Comparison of ENCODE assay signal across 7 mouse cellular contexts in the genomic region with DNA sequence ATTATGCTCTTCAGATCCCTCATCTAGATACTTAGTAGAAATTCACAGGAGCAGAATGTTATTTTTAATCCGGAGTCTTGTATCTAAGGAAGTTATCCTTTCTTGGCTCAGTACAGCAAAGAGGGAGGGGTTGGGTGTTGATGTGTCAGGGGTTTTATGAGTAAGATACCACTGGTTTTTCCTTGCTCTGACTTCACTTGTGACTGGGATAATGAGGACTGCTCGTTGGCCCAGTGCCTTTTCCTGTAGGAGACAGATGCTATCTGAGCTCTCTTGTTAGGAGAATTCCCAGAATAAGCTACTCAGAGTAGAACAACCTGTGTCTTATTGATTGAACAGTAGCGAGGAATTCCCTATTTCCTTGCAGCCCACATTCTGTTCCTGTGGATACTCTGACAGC. TPM values are rescaled to one million over a fixed set of nuclear protein-coding genes. Genes with fewer than 3 reads are reported as not detected.
DNase-seq lines count a peak whose midpoint lies in the region; ATAC-seq and TF ChIP-seq lines count a peak whose summit lies in the region.

No protein-coding gene starts in this region.

- peaks cover 26% of the 10 kb centered on the region for H3K4me1 ChIP-seq in liver, adult 2 months (ENCODE audit: control insufficient read depth, insufficient read depth, low read length)
- H3K4me1 ChIP-seq in liver, embryonic 11.5 days (replicated peaks; ENCODE audit: control insufficient read depth, insufficient read depth, low read length) = no peaks in the 10 kb centered on the region
- peaks cover 27% of the 10 kb centered on the region for H3K4me1 ChIP-seq in heart, embryonic 12.5 days (replicated peaks)
- H3K4me1 ChIP-seq in stomach, postnatal 0 days (replicated peaks; ENCODE audit: control insufficient read depth, insufficient read depth) = no peaks in the 10 kb centered on the region
- H3K4me1 ChIP-seq in cerebellum, adult 2 months (ENCODE audit: control insufficient read depth, insufficient read depth, low read length) = no peaks in the 10 kb centered on the region

- H3K27me3 ChIP-seq in liver, adult 2 months (ENCODE audit: control insufficient read depth, insufficient read depth, low read length) = no peaks in the 10 kb centered on the region
- H3K27me3 ChIP-seq in liver, embryonic 11.5 days (replicated peaks; ENCODE audit: control insufficient read depth, insufficient read depth, low read length) = no peaks in the 10 kb centered on the region
- no peaks in the 10 kb centered on the region for H3K27me3 ChIP-seq in heart, embryonic 12.5 days (replicated peaks)
- H3K27me3 ChIP-seq in stomach, postnatal 0 days (ENCODE audit: control insufficient read depth, insufficient read depth, low read length) = no peaks in the 10 kb centered on the region
- H3K27me3 ChIP-seq in cerebellum, adult 2 months (ENCODE audit: control insufficient read depth, insufficient read depth, low read length) = no peaks in the 10 kb centered on the region

- intact Hi-C loops in left cerebral cortex, postnatal 25 days (cut with DNase I) = no loop called here

- no peak for TF ChIP-seq CTCF in liver, adult 2 months (IDR thresholded peaks at IDR 0.05; ENCODE audit: low read depth, low read length)
- TF ChIP-seq CTCF in stomach, postnatal 0 days (IDR thresholded peaks at IDR 0.05; ENCODE audit: low read depth) = no peak
- TF ChIP-seq CTCF in cerebellum, adult 2 months (IDR thresholded peaks at IDR 0.05; ENCODE audit: borderline replicate concordance, insufficient read depth, low read depth, low read length) = no peak

- WGBS in liver, adult 2 months = 60% methylated on average over 3 of the region's 3 CpGs
- WGBS in liver, embryonic 11.5 days = 60% methylated on average over 3 of the region's 3 CpGs
- WGBS in heart, embryonic 12.5 days = 26% methylated on average over 3 of the region's 3 CpGs
- 34% methylated on average over 3 of the region's 3 CpGs for WGBS in stomach, postnatal 0 days
- 32% methylated on average over 3 of the region's 3 CpGs for WGBS in cerebellum, adult 2 months

- H3K9ac ChIP-seq in liver, adult 2 months (ENCODE audit: low read depth, low read length) = no peak overlapping the region
- H3K9ac ChIP-seq in liver, embryonic 11.5 days (ENCODE audit: low read depth, low read length) = no peak overlapping the region
- H3K9ac ChIP-seq in heart, embryonic 12.5 days = no peak overlapping the region
- H3K9ac ChIP-seq in stomach, postnatal 0 days (ENCODE audit: low read length) = no peak overlapping the region

- DNase-seq in liver, adult 2 months (ENCODE audit: extremely low read depth, low read depth, low spot score) = no peak
- no peak for DNase-seq in liver, embryonic 11.5 days (ENCODE audit: low spot score)
- DNase-seq in left cerebral cortex, postnatal 25 days (ENCODE audit: low spot score in 2 of 2) = peak; percentile 48 to 88
- DNase-seq in stomach, postnatal 0 days (ENCODE audit: low spot score) = no peak
- no peak for DNase-seq in cerebellum, adult 9-11 months
- DNase-seq in cerebellum, adult 2 months = no peak

- H3K4me3 ChIP-seq in liver, adult 2 months (ENCODE audit: insufficient read depth, low read depth, low read length) = peak overlapping the region; percentile 33; the same call in 1 of the 2 replicates
- H3K4me3 ChIP-seq in liver, embryonic 11.5 days (ENCODE audit: low read depth, low read length) = no peak overlapping the region
- H3K4me3 ChIP-seq in heart, embryonic 12.5 days = no peak overlapping the region
- no peak overlapping the region for H3K4me3 ChIP-seq in stomach, postnatal 0 days (ENCODE audit: low read depth, low read length)
- no peak overlapping the region for H3K4me3 ChIP-seq in cerebellum, adult 2 months (replicated peaks; ENCODE audit: insufficient read depth, low read depth, low read length)

- H3K79me2 ChIP-seq in liver, adult 2 months (ENCODE audit: control insufficient read depth, insufficient read depth, low read length) = peaks cover 42% of the 10 kb centered on the region

- no peak; the same call in 1 of the 2 replicates for ATAC-seq in liver, embryonic 11.5 days (replicated peaks; ENCODE audit: low FRiP score)
- ATAC-seq in heart, embryonic 12.5 days (ENCODE audit: insufficient number of reproducible peaks, low FRiP score) = peak; percentile 53; the same call in 1 of the 2 replicates
- ATAC-seq in stomach, postnatal 0 days (ENCODE audit: low FRiP score, low TSS enrichment) = no peak

- H3K9me3 ChIP-seq in liver, embryonic 11.5 days (ENCODE audit: control insufficient read depth, low read length) = no peaks in the 10 kb centered on the region
- no peaks in the 10 kb centered on the region; the same call in 1 of the 2 replicates for H3K9me3 ChIP-seq in heart, embryonic 12.5 days (replicated peaks)
- no peaks in the 10 kb centered on the region for H3K9me3 ChIP-seq in stomach, postnatal 0 days (ENCODE audit: control insufficient read depth, low read length)

- TF ChIP-seq POLR2A in liver, adult 2 months (IDR thresholded peaks at IDR 0.05; ENCODE audit: extremely low read depth, insufficient read depth, low read length) = no peak
- no peak for TF ChIP-seq POLR2A in cerebellum, adult 2 months (IDR thresholded peaks at IDR 0.05; ENCODE audit: borderline replicate concordance, insufficient read depth, low read length)

- no peaks in the 10 kb centered on the region for H3K36me3 ChIP-seq in liver, adult 2 months (ENCODE audit: control insufficient read depth, insufficient read depth, low read length)
- no peaks in the 10 kb centered on the region for H3K36me3 ChIP-seq in liver, embryonic 11.5 days (ENCODE audit: control insufficient read depth, insufficient read depth, low read length)
- no peaks in the 10 kb centered on the region for H3K36me3 ChIP-seq in heart, embryonic 12.5 days
- H3K36me3 ChIP-seq in stomach, postnatal 0 days (ENCODE audit: control insufficient read depth, insufficient read depth, low read length) = no peaks in the 10 kb centered on the region

- H3K4me2 ChIP-seq in liver, embryonic 11.5 days = no peak overlapping the region
- H3K4me2 ChIP-seq in heart, embryonic 12.5 days = 0 out of 2 replicates have a peak overlapping the region, but pooled peaks have one; percentile 26
- no peak overlapping the region for H3K4me2 ChIP-seq in stomach, postnatal 0 days (replicated peaks; ENCODE audit: low read depth)

- no peak overlapping the region for H3K27ac ChIP-seq in liver, adult 2 months (replicated peaks; ENCODE audit: insufficient read depth, low read depth, low read length)
- H3K27ac ChIP-seq in liver, embryonic 11.5 days (ENCODE audit: low read depth, low read length) = no peak overlapping the region
- H3K27ac ChIP-seq in heart, embryonic 12.5 days (ENCODE audit: poor library complexity, severe bottlenecking) = peak overlapping the region; percentile 21
- H3K27ac ChIP-seq in stomach, postnatal 0 days (replicated peaks) = 0 out of 2 replicates have a peak overlapping the region, but pooled peaks have one; percentile 13
- no peak overlapping the region for H3K27ac ChIP-seq in cerebellum, adult 2 months (ENCODE audit: insufficient read depth, low read length)

- TF ChIP-seq EP300 in stomach, postnatal 0 days (optimal IDR thresholded peaks at IDR 0.05) = no peak

RNA-seq across cellular contexts. Expression of a gene that starts 39.3 kb away (rescaled TPM):
- 47.5 and 62.8 TPM in 2 replicates for total RNA-seq in liver, adult 2 months (2014; rRNA removed)
- 20.5 and 23.2 TPM in 2 replicates for polyA plus RNA-seq in liver, adult 2 months (2012; rRNA removed)
- polyA plus RNA-seq in liver, embryonic 11.5 days (2014; fragmentation: Nextera tagmentation; extraction: Ambion mirVana) = 13.9 and 15.2 TPM in 2 replicates
- polyA plus RNA-seq in heart, embryonic 12.5 days (2016; fragmentation: Nextera tagmentation; extraction: Ambion mirVana) = 43.7 and 46.0 TPM in 2 replicates
- 10 to 100 TPM; 78.3 to 87.8 TPM for total RNA-seq in left cerebral cortex, postnatal 25 days (2021)
- 26.9 and 27.1 TPM in 2 replicates for polyA plus RNA-seq in stomach, postnatal 0 days (2015; fragmentation: Nextera tagmentation; extraction: Ambion mirVana)
- polyA plus RNA-seq in cerebellum, adult 2 months (2012; rRNA removed) = 17.7 and 19.5 TPM in 2 replicates

Comparison
In these comparisons a context has a peak if more than half of its experiments do, and no peak if none do; other contexts are left out.
1. DNase-seq: peak in left cerebral cortex, postnatal 25 days (2 of 2); none in liver, adult 2 months (single experiment), liver, embryonic 11.5 days (single experiment), stomach, postnatal 0 days (single experiment), cerebellum, adult 9-11 months (single experiment) and cerebellum, adult 2 months (0 of 2).
2. H3K27ac ChIP-seq: peak in heart, embryonic 12.5 days (single experiment) and stomach, postnatal 0 days (single experiment); none in liver, adult 2 months (single experiment), liver, embryonic 11.5 days (single experiment) and cerebellum, adult 2 months (single experiment).